Mouse (Mus musculus) neural tube, embryonic 11.5 days (tissue): Measurements from ENCODE around the gene Tbc1d14. TPM values are rescaled to one million over a fixed set of nuclear protein-coding genes. Genes with fewer than 3 reads are reported as not detected.

Experiments used
- ATAC-seq: fragments of 200-750 bp; cut with Nextera tagmentation; 2 replicates; pipeline ENCODE4 v1.8.0; 2017; ENCODE audit warnings: moderate number of reproducible peaks, mild to moderate bottlenecking, moderate TSS enrichment, moderate library complexity; ENCODE audit not compliant: insufficient read depth, low FRiP score, low TSS enrichment
- DNase-seq: peaks from one replicate; pipeline ENCODE4 v3.0.0-alpha.2; 2015; ENCODE audit warnings: low spot score
- H3K27ac ChIP-seq: fragments of 300-500 bp; sonication (generic); 2 replicates; pipeline ENCODE4 v1.5.1; 2014; ENCODE audit warnings: low read depth, mild to moderate bottlenecking, low read length
- H3K27me3 ChIP-seq: fragments of 300-500 bp; sonication (generic); 2 replicates; pipeline ENCODE4 v1.6.1; 2014; ENCODE audit warnings: mild to moderate bottlenecking, low read length, mixed read lengths; ENCODE audit not compliant: control insufficient read depth, insufficient read depth
- H3K36me3 ChIP-seq: fragments of 300-500 bp; sonication (generic); 2 replicates; pipeline ENCODE4 v1.6.1; 2014; ENCODE audit warnings: mild to moderate bottlenecking, low read length, moderate library complexity, mixed read lengths; ENCODE audit not compliant: control insufficient read depth, insufficient read depth
- H3K4me1 ChIP-seq: fragments of 300-500 bp; sonication (generic); 2 replicates; pipeline ENCODE4 v1.6.1; 2014; ENCODE audit warnings: low read length, mixed read lengths; ENCODE audit not compliant: control insufficient read depth, insufficient read depth
- H3K4me2 ChIP-seq: fragments of 300-500 bp; sonication (generic); 2 replicates; pipeline ENCODE4 v1.6.1; 2014; ENCODE audit warnings: low read depth, mild to moderate bottlenecking, moderate library complexity
- H3K4me3 ChIP-seq: fragments of 300-500 bp; sonication (generic); 2 replicates; pipeline ENCODE4 v1.5.1; 2014; ENCODE audit warnings: low read depth, low read length
- H3K9ac ChIP-seq: fragments of 300-500 bp; sonication (generic); 2 replicates; pipeline ENCODE4 v1.6.1; 2014; ENCODE audit warnings: mild to moderate bottlenecking, low read length
- H3K9me3 ChIP-seq: fragments of 300-500 bp; sonication (generic); 2 replicates; pipeline ENCODE4 v1.6.1; 2016; ENCODE audit warnings: low read length; ENCODE audit not compliant: control insufficient read depth
- WGBS: fragments of 180-500 bp; shearing (Covaris S2); extraction: QIAGEN DNeasy Blood & Tissue Kit; methylation state at CpG from one replicate; pipeline ENCODE4 v1.1.7; 2014; 5-methylcytosine and 5-hydroxymethylcytosine counted together
- polyA plus RNA-seq: library from polyadenylated mRNA; unstranded; fragments of >200 nt; fragmentation: Nextera tagmentation; extraction: Ambion mirVana; gene quantifications from 2 replicates; pipeline ENCODE4 v1.2.1, GENCODE M21; 2014

The Tbc1d14 gene
- polyA plus RNA-seq, 1 experiment from 2014 or later: 47.8 TPM

DNA sequence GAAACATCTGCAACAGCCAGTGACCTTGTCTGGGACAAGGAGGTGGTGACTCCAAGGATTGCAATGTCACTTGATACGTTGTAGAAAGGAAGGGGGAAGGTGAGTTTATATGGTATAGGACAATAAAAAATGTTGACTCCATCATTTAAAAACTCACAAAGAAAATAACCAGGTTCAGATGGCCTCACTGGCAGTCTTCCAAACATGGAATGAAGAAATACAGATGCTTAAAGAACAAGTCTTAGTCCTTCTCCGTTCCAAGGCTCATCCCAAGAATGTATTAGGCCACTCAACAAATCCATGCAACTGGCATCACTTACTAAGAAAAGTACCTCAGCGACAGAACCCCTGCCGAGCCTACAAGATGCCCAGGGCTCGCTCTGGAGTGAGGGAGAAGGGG is 38.6 kb downstream of the Tbc1d14 start:
- Histone ChIP-seq H3K36me3 (no peaks in the 10 kb centered on the region), H3K4me1 (no peaks in the 10 kb centered on the region), H3K4me3 (no peak overlapping the region), H3K27ac (no peak overlapping the region), H3K4me2 (no peak overlapping the region), H3K9me3 (no peaks in the 10 kb centered on the region), H3K27me3 (no peaks in the 10 kb centered on the region), H3K9ac (no peak overlapping the region)
- 82% methylated on average over 5 of the region's 5 CpGs for WGBS
- ATAC-seq (no peak), DNase-seq (no peak)

DNA sequence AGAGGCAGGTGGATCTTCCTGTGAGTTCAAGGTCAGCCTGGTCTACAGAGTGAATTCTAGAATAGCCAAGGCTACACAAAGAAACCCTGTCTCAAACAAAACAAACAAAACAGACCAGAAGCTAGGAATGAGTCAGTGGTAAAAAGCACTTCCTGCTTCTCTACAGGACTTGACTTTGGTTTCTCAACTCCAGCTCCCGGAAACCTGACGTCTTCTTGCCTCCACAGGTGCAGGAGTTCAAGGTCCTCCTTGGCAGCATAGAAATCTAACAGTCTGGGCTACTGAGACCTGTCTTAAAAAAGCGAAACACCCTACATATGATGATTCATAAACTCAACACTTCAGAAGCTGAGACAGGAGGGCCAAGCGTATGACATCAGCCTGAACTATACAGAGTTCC is 39.2 kb downstream of the Tbc1d14 start:
- Histone ChIP-seq H3K4me3 (no peak overlapping the region), H3K9ac (no peak overlapping the region), H3K4me2 (no peak overlapping the region), H3K4me1 (no peaks in the 10 kb centered on the region), H3K9me3 (no peaks in the 10 kb centered on the region), H3K27ac (no peak overlapping the region), H3K27me3 (no peaks in the 10 kb centered on the region), H3K36me3 (no peaks in the 10 kb centered on the region)
- DNase-seq: no peak
- ATAC-seq: no peak
- 92% methylated on average over 4 of the region's 4 CpGs for WGBS

DNA sequence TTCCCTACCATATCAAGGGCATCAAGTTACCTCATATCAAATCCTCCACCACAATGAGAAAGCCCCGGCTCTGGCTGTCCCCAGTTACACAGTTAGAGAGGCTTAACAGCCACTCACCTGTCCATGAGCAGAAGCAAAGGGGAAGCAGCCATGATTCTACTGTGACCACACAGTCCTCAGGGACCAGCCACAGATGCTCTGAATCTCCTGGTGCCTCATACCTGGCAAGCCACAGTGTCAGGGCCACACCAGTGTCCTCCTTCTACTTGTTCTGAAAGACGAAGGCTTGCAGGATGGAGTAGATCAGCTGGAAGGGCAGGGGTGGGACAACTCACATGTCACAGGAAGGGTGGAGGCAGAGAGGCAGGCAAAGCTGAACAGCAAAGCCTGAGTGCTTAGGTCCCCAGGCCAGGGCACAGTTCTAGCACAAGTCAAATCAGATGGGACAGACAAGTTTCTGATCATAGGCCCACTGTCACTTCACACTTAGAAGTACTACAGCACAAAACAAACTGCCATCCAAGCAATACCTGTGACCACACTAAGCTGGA is 39.9 kb downstream of the Tbc1d14 start:
- Histone ChIP-seq H3K4me1 (no peaks in the 10 kb centered on the region), H3K4me3 (no peak overlapping the region), H3K4me2 (no peak overlapping the region), H3K9ac (no peak overlapping the region), H3K27me3 (no peaks in the 10 kb centered on the region), H3K27ac (no peak overlapping the region), H3K9me3 (no peaks in the 10 kb centered on the region), H3K36me3 (no peaks in the 10 kb centered on the region)
- no peak for ATAC-seq
- 79% methylated on average over 2 of the region's 2 CpGs for WGBS
- no peak for DNase-seq

DNA sequence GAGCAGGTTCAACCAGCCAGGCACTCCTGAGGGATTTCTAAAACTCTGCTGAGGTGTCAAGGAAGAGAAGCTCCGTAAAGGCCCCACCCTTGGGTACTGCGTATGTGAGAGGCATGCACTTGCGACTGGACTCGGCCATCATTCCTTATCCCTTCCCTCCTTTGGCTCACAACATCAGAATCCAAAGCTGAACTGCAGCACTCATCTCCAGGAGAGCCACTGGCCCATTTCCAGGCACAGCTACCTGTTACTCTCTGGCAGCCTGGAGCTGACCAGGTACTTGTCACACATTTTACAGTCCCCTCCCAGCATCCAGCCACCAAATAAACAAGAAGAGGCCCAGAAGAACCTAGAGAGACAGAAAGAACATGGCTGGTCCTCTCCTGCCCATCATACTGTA is 40.7 kb downstream of the Tbc1d14 start:
- no peak overlapping the region for H3K4me2 ChIP-seq
- H3K9ac ChIP-seq: no peak overlapping the region
- DNase-seq (no peak), ATAC-seq (no peak)
- no peaks in the 10 kb centered on the region for H3K27me3 ChIP-seq
- H3K27ac ChIP-seq: no peak overlapping the region
- H3K36me3 ChIP-seq: no peaks in the 10 kb centered on the region
- no peaks in the 10 kb centered on the region for H3K4me1 ChIP-seq
- no peak overlapping the region for H3K4me3 ChIP-seq
- no peaks in the 10 kb centered on the region for H3K9me3 ChIP-seq
- 87% methylated on average over 4 of the region's 4 CpGs for WGBS

DNA sequence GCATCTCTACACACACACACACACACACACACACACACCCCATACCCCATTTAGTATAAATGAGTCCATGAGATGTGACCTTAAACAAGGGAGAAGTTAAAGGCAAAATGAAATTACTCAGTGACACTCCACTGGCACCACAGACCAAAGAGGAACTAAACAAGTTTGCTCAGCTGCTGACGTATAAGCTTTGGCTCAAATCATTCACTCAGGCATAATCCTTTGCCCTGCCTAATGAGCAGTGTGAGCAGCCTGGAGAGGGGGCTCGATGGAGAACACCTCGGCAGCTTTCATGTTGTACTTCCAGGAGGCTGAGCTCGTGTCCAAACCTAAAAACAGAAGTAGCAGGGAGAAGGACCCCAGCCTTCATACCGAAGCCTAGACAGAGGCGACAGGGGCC is 43.8 kb downstream of the Tbc1d14 start:
- H3K27me3 ChIP-seq: no peaks in the 10 kb centered on the region
- ATAC-seq (no peak), DNase-seq (no peak)
- H3K4me1 ChIP-seq: no peaks in the 10 kb centered on the region
- no peak overlapping the region for H3K9ac ChIP-seq
- 83% methylated on average over 6 of the region's 6 CpGs for WGBS
- no peak overlapping the region for H3K4me2 ChIP-seq
- no peak overlapping the region for H3K27ac ChIP-seq
- H3K36me3 ChIP-seq: no peaks in the 10 kb centered on the region
- no peak overlapping the region for H3K4me3 ChIP-seq
- H3K9me3 ChIP-seq: no peaks in the 10 kb centered on the region

DNA sequence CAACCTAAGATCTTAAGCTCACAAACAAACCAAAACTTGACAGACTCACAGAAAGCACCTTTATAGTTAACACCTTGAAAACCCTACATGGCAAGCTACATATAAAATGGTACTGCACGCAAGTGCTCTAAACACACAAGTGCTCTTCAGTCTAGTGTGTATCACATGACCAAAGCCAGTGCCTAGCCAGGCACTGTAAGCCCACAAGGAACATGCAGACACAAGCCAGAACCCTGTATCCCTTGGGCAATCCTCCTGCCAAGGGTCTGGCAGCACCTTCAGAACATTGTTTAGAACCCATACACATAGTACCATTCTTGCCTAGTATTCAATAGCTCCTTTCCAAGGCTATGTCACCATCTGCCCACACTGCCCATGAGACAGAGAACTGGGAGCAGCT is 48.3 kb downstream of the Tbc1d14 start:
- Histone ChIP-seq H3K36me3 (no peaks in the 10 kb centered on the region), H3K4me1 (no peaks in the 10 kb centered on the region), H3K4me2 (no peak overlapping the region), H3K9ac (no peak overlapping the region), H3K27me3 (no peaks in the 10 kb centered on the region), H3K4me3 (no peak overlapping the region), H3K9me3 (no peaks in the 10 kb centered on the region), H3K27ac (no peak overlapping the region)
- WGBS: 97% methylated on average over 1 of the region's 1 CpGs
- DNase-seq (no peak), ATAC-seq (no peak)

DNA sequence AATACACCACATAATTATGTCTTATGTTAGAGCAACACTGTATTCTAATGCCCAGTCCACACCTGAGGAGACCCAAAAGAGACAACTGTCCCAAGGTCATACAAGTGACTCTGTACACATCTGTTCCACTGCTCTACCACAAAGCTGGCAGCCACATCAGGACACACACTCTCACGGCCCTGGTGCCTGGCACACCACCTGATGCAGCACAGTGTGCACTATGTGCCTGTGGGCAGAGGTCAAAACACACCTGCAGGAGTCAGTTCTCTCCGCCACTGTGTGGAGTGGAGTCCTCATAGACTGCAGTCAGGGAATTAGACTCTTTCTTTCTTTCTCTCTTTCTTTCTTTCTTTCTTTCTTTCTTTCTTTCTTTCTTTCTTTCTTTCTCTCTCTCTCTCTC is 52.1 kb downstream of the Tbc1d14 start:
- WGBS: 81% methylated on average over 2 of the region's 2 CpGs
- Histone ChIP-seq H3K4me3 (no peak overlapping the region), H3K27me3 (no peaks in the 10 kb centered on the region), H3K4me2 (no peak overlapping the region), H3K27ac (no peak overlapping the region), H3K9ac (no peak overlapping the region), H3K9me3 (no peaks in the 10 kb centered on the region), H3K36me3 (no peaks in the 10 kb centered on the region), H3K4me1 (no peaks in the 10 kb centered on the region)
- ATAC-seq (no peak), DNase-seq (no peak)

DNA sequence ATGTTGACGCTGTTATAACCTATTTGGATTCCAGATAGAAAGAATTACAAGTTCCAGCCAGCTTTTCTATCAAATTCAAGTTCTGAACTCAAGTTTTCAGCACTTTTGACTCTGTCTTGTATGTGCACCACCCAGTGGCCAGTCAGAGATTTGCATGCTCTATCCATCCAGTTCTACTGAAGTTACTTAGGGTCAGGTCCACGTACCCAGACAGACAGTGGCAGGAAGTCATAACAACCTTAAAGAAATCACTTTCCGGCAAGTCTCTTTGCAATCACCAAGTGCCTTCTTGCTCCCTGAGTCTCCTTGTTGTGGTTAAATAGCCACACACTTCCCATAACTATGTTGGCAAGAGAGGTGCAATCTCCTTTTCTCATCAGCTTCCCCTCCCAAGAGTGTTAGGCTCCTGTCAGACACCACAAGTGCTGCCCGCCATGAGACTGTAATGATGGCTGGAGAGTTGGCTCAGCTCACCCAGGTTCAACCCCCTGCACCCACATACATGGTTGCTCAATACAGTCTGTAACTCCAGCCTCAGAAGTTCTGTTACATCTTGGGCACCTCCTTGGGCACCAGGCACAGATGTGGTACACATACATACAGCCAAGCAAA is 54.4 kb downstream of the Tbc1d14 start:
- Histone ChIP-seq H3K36me3 (no peaks in the 10 kb centered on the region), H3K27ac (no peak overlapping the region), H3K4me2 (no peak overlapping the region), H3K4me3 (no peak overlapping the region), H3K9me3 (no peaks in the 10 kb centered on the region), H3K4me1 (no peaks in the 10 kb centered on the region), H3K9ac (no peak overlapping the region), H3K27me3 (no peaks in the 10 kb centered on the region)
- 45% methylated on average over 4 of the region's 4 CpGs for WGBS
- DNase-seq: peak; percentile 57
- ATAC-seq: no peak

DNA sequence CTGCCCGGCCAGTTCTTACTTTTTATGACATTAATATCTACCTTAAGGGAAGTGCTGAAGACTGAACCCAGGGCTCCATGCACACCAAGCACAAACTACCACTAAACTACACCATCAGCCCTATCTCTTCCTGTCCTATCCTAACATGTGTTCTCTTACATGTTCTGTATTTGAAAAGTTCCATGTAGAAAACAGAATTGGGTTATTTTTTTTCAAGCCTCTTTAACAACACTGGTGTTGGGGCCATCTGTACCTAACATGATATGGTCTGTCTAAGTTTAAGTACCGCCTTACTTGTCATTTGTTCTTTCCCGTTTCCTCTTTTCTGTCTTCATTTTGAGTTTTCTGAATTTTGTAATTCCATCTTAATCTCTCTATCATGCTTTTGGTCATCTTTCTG is 56.7 kb downstream of the Tbc1d14 start:
- Histone ChIP-seq H3K9me3 (no peaks in the 10 kb centered on the region), H3K36me3 (no peaks in the 10 kb centered on the region), H3K9ac (no peak overlapping the region), H3K27ac (no peak overlapping the region), H3K27me3 (no peaks in the 10 kb centered on the region), H3K4me3 (no peak overlapping the region), H3K4me1 (no peaks in the 10 kb centered on the region), H3K4me2 (no peak overlapping the region)
- WGBS: 88% methylated on average over 3 of the region's 3 CpGs
- DNase-seq (no peak), ATAC-seq (no peak)
